Mouse (Mus musculus): ENCODE data around the gene Zc3h12c.

GRCm38 (mm10) chr9:52077692-52078091 lies 90.7 kb downstream of the Zc3h12c start:
- no peak for TF ChIP-seq CTCF (IDR thresholded peaks at IDR 0.05; ENCODE audit: borderline replicate concordance, insufficient read depth, low read depth, low read length)
- no peak for TF ChIP-seq POLR2A (IDR thresholded peaks at IDR 0.05; ENCODE audit: borderline replicate concordance, insufficient read depth, low read length)

Measured in cerebellum, adult 2 months (tissue).